Mouse (Mus musculus) forebrain, embryonic 14.5 days (tissue): ENCODE results near the gene Nmt1. TPM values are rescaled to one million over a fixed set of nuclear protein-coding genes. Genes with fewer than 3 reads are reported as not detected.

ENCODE experiments used
- ATAC-seq: fragments of 200-750 bp; cut with Nextera tagmentation; 2 replicates; pipeline ENCODE4 v1.8.0; 2017; ENCODE audit warnings: mild to moderate bottlenecking, moderate library complexity
- DNase-seq: peaks from one replicate; pipeline ENCODE4 v3.0.0-alpha.2; 2015; ENCODE audit warnings: low spot score
- H3K27ac ChIP-seq: fragments of 300-500 bp; sonication (generic); 2 replicates; pipeline ENCODE4 v1.5.1; 2014; ENCODE audit warnings: low read depth, mild to moderate bottlenecking, control low read depth, low read length, moderate library complexity
- H3K27me3 ChIP-seq: fragments of 300-500 bp; sonication (generic); replicated peaks from 2 replicates; pipeline ENCODE4 v1.6.1; 2014; ENCODE audit warnings: low read length, control low read depth, mixed read lengths; ENCODE audit not compliant: control insufficient read depth, insufficient read depth
- H3K36me3 ChIP-seq: fragments of 300-500 bp; sonication (generic); 2 replicates; pipeline ENCODE4 v1.6.1; 2014; ENCODE audit warnings: low read length, control low read depth; ENCODE audit not compliant: control insufficient read depth, insufficient read depth
- H3K4me1 ChIP-seq: fragments of 300-500 bp; sonication (generic); 2 replicates; pipeline ENCODE4 v1.6.1; 2014; ENCODE audit warnings: antibody characterized with exemption, low read length, control low read depth; ENCODE audit not compliant: control insufficient read depth, insufficient read depth
- H3K4me2 ChIP-seq: fragments of 300-500 bp; sonication (generic); 2 replicates; pipeline ENCODE4 v1.6.1; 2014; ENCODE audit warnings: mild to moderate bottlenecking, control low read depth, low read length
- H3K4me3 ChIP-seq: fragments of 300-500 bp; sonication (generic); 2 replicates; pipeline ENCODE4 v1.5.1; 2014; ENCODE audit warnings: low read depth, low read length, control low read depth
- H3K9ac ChIP-seq: fragments of 300-500 bp; sonication (generic); 2 replicates; pipeline ENCODE4 v1.6.1; 2014; ENCODE audit warnings: mild to moderate bottlenecking, low read length, control low read depth, moderate library complexity
- H3K9me3 ChIP-seq: fragments of 300-500 bp; sonication (generic); replicated peaks from 2 replicates; pipeline ENCODE4 v1.6.1; 2016; ENCODE audit warnings: low read length, control low read depth, mixed read lengths; ENCODE audit not compliant: control insufficient read depth
- WGBS: fragments of 180-500 bp; shearing (Covaris S2); extraction: QIAGEN DNeasy Blood & Tissue Kit; methylation state at CpG from one replicate; pipeline ENCODE4 v1.1.7; 2014; 5-methylcytosine and 5-hydroxymethylcytosine counted together
- polyA plus RNA-seq: library from polyadenylated mRNA; unstranded; fragments of >200 nt; fragmentation: Nextera tagmentation; extraction: Ambion mirVana; gene quantifications from 2 replicates; pipeline ENCODE4 v1.2.1, GENCODE M21; 2014

Gene Nmt1
- polyA plus RNA-seq: 37.0 and 43.8 TPM in 2 replicates

- Histone ChIP-seq H3K27me3 (no peaks in the 10 kb centered on the region), H3K9ac (peak within 1 kb of the TSS; percentile 67), H3K4me3 (peak within 1 kb of the TSS; percentile 60), H3K4me2 (peak within 1 kb of the TSS; percentile 75), H3K27ac (peak within 1 kb of the TSS; percentile 57; the same call in 1 of the 2 replicates), H3K9me3 (no peaks in the 10 kb centered on the region), H3K36me3 (0 out of 2 replicates have a peak, but pooled peaks cover 6% of the 10 kb centered on the region), H3K4me1 (peaks cover 14% of the 10 kb centered on the region)
- ATAC-seq (peak; percentile 99), DNase-seq (peak; percentile 99)
- under 1% methylated on average over 36 of the region's 36 CpGs for WGBS
Measured at GRCm38 (mm10) chr11:103028176-103028891, at the start of gene Nmt1, which contains the start of gene Dcakd. TSS of gene Nmt1 (plus strand) at chr11:103028190. TSS of gene Dcakd (minus strand) at chr11:103028333.

- 67% methylated on average over 10 of the region's 10 CpGs for WGBS
- ATAC-seq: no peak
Measured at GRCm38 (mm10) chr11:102981151-102981890, 46.7 kb upstream of the Nmt1 start.

GRCm38 (mm10) chr11:102984086-102984485 lies 43.9 kb upstream of the Nmt1 start:
- no peak overlapping the region for H3K27ac ChIP-seq
- DNase-seq: no peak
- H3K4me3 ChIP-seq: no peak overlapping the region
- 0 out of 2 replicates have a peak, but pooled peaks cover 2% of the 10 kb centered on the region for H3K4me1 ChIP-seq
- 95% methylated on average over 9 of the region's 9 CpGs for WGBS
- H3K4me2 ChIP-seq: no peak overlapping the region
- no peak for ATAC-seq
- no peak overlapping the region for H3K9ac ChIP-seq
- no peaks in the 10 kb centered on the region for H3K36me3 ChIP-seq
- H3K9me3 ChIP-seq: no peaks in the 10 kb centered on the region
- peaks cover 3% of the 10 kb centered on the region; the same call in 1 of the 2 replicates for H3K27me3 ChIP-seq

More at GRCm38 (mm10) chr11:102981151-102981890, 46.7 kb upstream of the Nmt1 start:
- Histone ChIP-seq H3K9ac (no peak overlapping the region), H3K27ac (no peak overlapping the region), H3K4me1 (no peaks in the 10 kb centered on the region), H3K36me3 (no peaks in the 10 kb centered on the region), H3K27me3 (no peaks in the 10 kb centered on the region), H3K4me2 (no peak overlapping the region), H3K9me3 (no peaks in the 10 kb centered on the region), H3K4me3 (no peak overlapping the region)
- no peak for DNase-seq

GRCm38 (mm10) chr11:102984615-102985014 lies 43.4 kb upstream of the Nmt1 start:
- no peak overlapping the region for H3K9ac ChIP-seq
- peaks cover 6% of the 10 kb centered on the region; the same call in 1 of the 2 replicates for H3K27me3 ChIP-seq
- no peaks in the 10 kb centered on the region for H3K36me3 ChIP-seq
- H3K27ac ChIP-seq: no peak overlapping the region
- ATAC-seq (no peak), DNase-seq (no peak)
- no peaks in the 10 kb centered on the region for H3K9me3 ChIP-seq
- WGBS: 35% methylated on average over 4 of the region's 4 CpGs
- H3K4me2 ChIP-seq: no peak overlapping the region
- peaks cover 4% of the 10 kb centered on the region; the same call in 1 of the 2 replicates for H3K4me1 ChIP-seq
- no peak overlapping the region for H3K4me3 ChIP-seq

GRCm38 (mm10) chr11:102985160-102985559 lies 42.8 kb upstream of the Nmt1 start:
- 58% methylated on average over 6 of the region's 6 CpGs for WGBS
- H3K4me2 ChIP-seq: no peak overlapping the region
- no peaks in the 10 kb centered on the region for H3K9me3 ChIP-seq
- H3K27me3 ChIP-seq: peaks cover 7% of the 10 kb centered on the region; the same call in 1 of the 2 replicates
- no peak overlapping the region for H3K4me3 ChIP-seq
- no peaks in the 10 kb centered on the region for H3K36me3 ChIP-seq
- peaks cover 8% of the 10 kb centered on the region; the same call in 1 of the 2 replicates for H3K4me1 ChIP-seq
- no peak overlapping the region for H3K9ac ChIP-seq
- DNase-seq (no peak), ATAC-seq (no peak)
- no peak overlapping the region for H3K27ac ChIP-seq

- no peaks in the 10 kb centered on the region for H3K9me3 ChIP-seq
- H3K9ac ChIP-seq: peak overlapping the region; percentile 49
- ATAC-seq: no peak
Measured at GRCm38 (mm10) chr11:102989641-102990151, 38.3 kb upstream of the Nmt1 start.

GRCm38 (mm10) chr11:102990152-102990663 lies 37.8 kb upstream of the Nmt1 start:
- DNase-seq (peak; percentile 51), ATAC-seq (no peak)
- H3K4me2 ChIP-seq: peak overlapping the region; percentile 65
- peak overlapping the region; percentile 30 for H3K4me3 ChIP-seq
- peak overlapping the region; percentile 49 for H3K9ac ChIP-seq
- H3K36me3 ChIP-seq: peaks cover 13% of the 10 kb centered on the region
- peaks cover 14% of the 10 kb centered on the region; the same call in 1 of the 2 replicates for H3K27me3 ChIP-seq
- H3K27ac ChIP-seq: no peak overlapping the region
- WGBS: 1% methylated on average over 29 of the region's 29 CpGs
- no peaks in the 10 kb centered on the region for H3K9me3 ChIP-seq
- peaks cover 12% of the 10 kb centered on the region; the same call in 1 of the 2 replicates for H3K4me1 ChIP-seq

More at GRCm38 (mm10) chr11:102989641-102990151, 38.3 kb upstream of the Nmt1 start:
- H3K4me2 ChIP-seq: peak overlapping the region; percentile 65
- H3K36me3 ChIP-seq: peaks cover 8% of the 10 kb centered on the region
- WGBS: 5% methylated on average over 28 of the region's 28 CpGs
- no peak for DNase-seq
- H3K4me3 ChIP-seq: peak overlapping the region; percentile 30
- H3K27me3 ChIP-seq: peaks cover 14% of the 10 kb centered on the region; the same call in 1 of the 2 replicates
- H3K4me1 ChIP-seq: peaks cover 12% of the 10 kb centered on the region; the same call in 1 of the 2 replicates
- H3K27ac ChIP-seq: no peak overlapping the region

GRCm38 (mm10) chr11:102991681-102992080 lies 36.3 kb upstream of the Nmt1 start:
- H3K4me1 ChIP-seq: peaks cover 12% of the 10 kb centered on the region; the same call in 1 of the 2 replicates
- no peak overlapping the region for H3K4me3 ChIP-seq
- peaks cover 27% of the 10 kb centered on the region for H3K36me3 ChIP-seq
- 4% methylated on average over 16 of the region's 16 CpGs for WGBS
- ATAC-seq: no peak
- peak; percentile 52 for DNase-seq
- H3K4me2 ChIP-seq: peak overlapping the region; percentile 30
- H3K9ac ChIP-seq: peak overlapping the region; percentile 46
- no peak overlapping the region for H3K27ac ChIP-seq
- no peaks in the 10 kb centered on the region for H3K9me3 ChIP-seq
- H3K27me3 ChIP-seq: peaks cover 14% of the 10 kb centered on the region; the same call in 1 of the 2 replicates
